Mouse (Mus musculus): ENCODE measurements around the gene Arl2bp. TPM values are rescaled to one million over a fixed set of nuclear protein-coding genes. Genes with fewer than 3 reads are reported as not detected.

Arl2bp gene
- polyA plus RNA-seq, 1 experiment from 2014 or later = 21.3 TPM

- H3K9me3 ChIP-seq (ENCODE audit: low read length) = no peaks in the 10 kb centered on the region
- no peak overlapping the region for H3K4me3 ChIP-seq (ENCODE audit: low read depth, low read length)
- WGBS (ENCODE audit: insufficient replicate concordance) = 32% methylated on average over 1 of the region's 1 CpGs
- H3K27me3 ChIP-seq (ENCODE audit: insufficient read depth, low read length) = no peaks in the 10 kb centered on the region
- no peaks in the 10 kb centered on the region for H3K4me1 ChIP-seq (ENCODE audit: insufficient read depth)
- no peak for TF ChIP-seq EP300 (IDR thresholded peaks at IDR 0.05; ENCODE audit: low read depth)
- TF ChIP-seq CTCF (IDR thresholded peaks at IDR 0.05; ENCODE audit: low read depth) = no peak
- no peak for ATAC-seq
- H3K9ac ChIP-seq (replicated peaks) = no peak overlapping the region
- peaks cover 43% of the 10 kb centered on the region for H3K36me3 ChIP-seq (replicated peaks; ENCODE audit: insufficient read depth, low read length)
- no peak for DNase-seq
- H3K27ac ChIP-seq (ENCODE audit: low read depth) = no peak overlapping the region
- H3K4me2 ChIP-seq (ENCODE audit: low read depth, low read length) = no peak overlapping the region
Measured at GRCm38 (mm10) chr8:94645202-94645601, 21.2 kb upstream of the Arl2bp start.

- Histone ChIP-seq H3K27me3 (ENCODE audit: insufficient read depth, low read length) (no peaks in the 10 kb centered on the region), H3K36me3 (replicated peaks; ENCODE audit: insufficient read depth, low read length) (peaks cover 39% of the 10 kb centered on the region), H3K9me3 (ENCODE audit: low read length) (no peaks in the 10 kb centered on the region), H3K27ac (ENCODE audit: low read depth) (no peak overlapping the region), H3K4me2 (ENCODE audit: low read depth, low read length) (no peak overlapping the region), H3K4me1 (ENCODE audit: insufficient read depth) (no peaks in the 10 kb centered on the region), H3K9ac (replicated peaks) (no peak overlapping the region), H3K4me3 (ENCODE audit: low read depth, low read length) (no peak overlapping the region)
- DNase-seq (no peak), ATAC-seq (no peak)
- 86% methylated on average over 3 of the region's 3 CpGs for WGBS (ENCODE audit: insufficient replicate concordance)
- no peak for TF ChIP-seq CTCF (IDR thresholded peaks at IDR 0.05; ENCODE audit: low read depth)
- TF ChIP-seq EP300 (IDR thresholded peaks at IDR 0.05; ENCODE audit: low read depth) = no peak
Measured at GRCm38 (mm10) chr8:94646165-94646564, 20.2 kb upstream of the Arl2bp start.

- Histone ChIP-seq H3K4me3 (ENCODE audit: low read depth, low read length) (no peak overlapping the region), H3K9me3 (ENCODE audit: low read length) (no peaks in the 10 kb centered on the region), H3K36me3 (replicated peaks; ENCODE audit: insufficient read depth, low read length) (peaks cover 52% of the 10 kb centered on the region), H3K27me3 (ENCODE audit: insufficient read depth, low read length) (no peaks in the 10 kb centered on the region), H3K9ac (replicated peaks) (no peak overlapping the region), H3K4me1 (ENCODE audit: insufficient read depth) (no peaks in the 10 kb centered on the region), H3K27ac (ENCODE audit: low read depth) (no peak overlapping the region), H3K4me2 (ENCODE audit: low read depth, low read length) (no peak overlapping the region)
- TF ChIP-seq CTCF (IDR thresholded peaks at IDR 0.05; ENCODE audit: low read depth) (no peak), EP300 (IDR thresholded peaks at IDR 0.05; ENCODE audit: low read depth) (no peak)
- ATAC-seq (no peak), DNase-seq (no peak)
- WGBS (ENCODE audit: insufficient replicate concordance) = 58% methylated on average over 3 of the region's 3 CpGs
Measured at GRCm38 (mm10) chr8:94649496-94649895, 16.9 kb upstream of the Arl2bp start.

- DNase-seq = no peak
- Histone ChIP-seq H3K27me3 (ENCODE audit: insufficient read depth, low read length) (no peaks in the 10 kb centered on the region), H3K27ac (ENCODE audit: low read depth) (no peak overlapping the region), H3K4me2 (ENCODE audit: low read depth, low read length) (no peak overlapping the region), H3K4me3 (ENCODE audit: low read depth, low read length) (no peak overlapping the region), H3K9ac (replicated peaks) (no peak overlapping the region), H3K36me3 (replicated peaks; ENCODE audit: insufficient read depth, low read length) (peaks cover 54% of the 10 kb centered on the region), H3K4me1 (ENCODE audit: insufficient read depth) (no peaks in the 10 kb centered on the region), H3K9me3 (ENCODE audit: low read length) (no peaks in the 10 kb centered on the region)
- ATAC-seq = no peak
- WGBS (ENCODE audit: insufficient replicate concordance) = 88% methylated on average over 3 of the region's 3 CpGs
- TF ChIP-seq CTCF (IDR thresholded peaks at IDR 0.05; ENCODE audit: low read depth) (no peak), EP300 (IDR thresholded peaks at IDR 0.05; ENCODE audit: low read depth) (no peak)
Measured at GRCm38 (mm10) chr8:94652951-94653350, 13.4 kb upstream of the Arl2bp start.

GRCm38 (mm10) chr8:94654994-94655393, 11.4 kb upstream of the Arl2bp start:
- DNase-seq (no peak), ATAC-seq (no peak)
- TF ChIP-seq CTCF (IDR thresholded peaks at IDR 0.05; ENCODE audit: low read depth) (no peak), EP300 (IDR thresholded peaks at IDR 0.05; ENCODE audit: low read depth) (peak; percentile 49; the same call in 1 of the 2 replicates)
- peaks cover 51% of the 10 kb centered on the region for H3K36me3 ChIP-seq (replicated peaks; ENCODE audit: insufficient read depth, low read length)
- no peak overlapping the region for H3K4me2 ChIP-seq (ENCODE audit: low read depth, low read length)
- no peak overlapping the region for H3K4me3 ChIP-seq (ENCODE audit: low read depth, low read length)
- H3K9ac ChIP-seq (replicated peaks) = no peak overlapping the region
- no peaks in the 10 kb centered on the region for H3K9me3 ChIP-seq (ENCODE audit: low read length)
- no peak overlapping the region for H3K27ac ChIP-seq (ENCODE audit: low read depth)
- no peaks in the 10 kb centered on the region for H3K27me3 ChIP-seq (ENCODE audit: insufficient read depth, low read length)
- no peaks in the 10 kb centered on the region for H3K4me1 ChIP-seq (ENCODE audit: insufficient read depth)

- Histone ChIP-seq H3K27me3 (ENCODE audit: insufficient read depth, low read length) (no peaks in the 10 kb centered on the region), H3K9me3 (ENCODE audit: low read length) (no peaks in the 10 kb centered on the region), H3K4me3 (ENCODE audit: low read depth, low read length) (no peak overlapping the region), H3K4me1 (ENCODE audit: insufficient read depth) (no peaks in the 10 kb centered on the region), H3K27ac (ENCODE audit: low read depth) (no peak overlapping the region), H3K4me2 (ENCODE audit: low read depth, low read length) (no peak overlapping the region), H3K36me3 (replicated peaks; ENCODE audit: insufficient read depth, low read length) (peaks cover 36% of the 10 kb centered on the region), H3K9ac (replicated peaks) (no peak overlapping the region)
- ATAC-seq (no peak), DNase-seq (no peak)
- TF ChIP-seq EP300 (IDR thresholded peaks at IDR 0.05; ENCODE audit: low read depth) (no peak), CTCF (IDR thresholded peaks at IDR 0.05; ENCODE audit: low read depth) (peak; percentile 41)
- WGBS (ENCODE audit: insufficient replicate concordance) = 80% methylated on average over 2 of the region's 2 CpGs
Measured at GRCm38 (mm10) chr8:94658031-94658430, 8.4 kb upstream of the Arl2bp start.

- H3K4me2 ChIP-seq (ENCODE audit: low read depth, low read length) = no peak overlapping the region
- no peak for TF ChIP-seq EP300 (IDR thresholded peaks at IDR 0.05; ENCODE audit: low read depth)
- TF ChIP-seq CTCF (IDR thresholded peaks at IDR 0.05; ENCODE audit: low read depth) = no peak
- ATAC-seq = no peak
Measured at GRCm38 (mm10) chr8:94660418-94660817, 6.0 kb upstream of the Arl2bp start.

More at GRCm38 (mm10) chr8:94660418-94660817, 6.0 kb upstream of the Arl2bp start:
- no peak overlapping the region for H3K4me3 ChIP-seq (ENCODE audit: low read depth, low read length)
- DNase-seq = no peak
- no peaks in the 10 kb centered on the region for H3K27me3 ChIP-seq (ENCODE audit: insufficient read depth, low read length)
- peaks cover 16% of the 10 kb centered on the region for H3K36me3 ChIP-seq (replicated peaks; ENCODE audit: insufficient read depth, low read length)
- H3K9me3 ChIP-seq (ENCODE audit: low read length) = no peaks in the 10 kb centered on the region
- WGBS (ENCODE audit: insufficient replicate concordance) = 68% methylated on average over 4 of the region's 4 CpGs
- no peaks in the 10 kb centered on the region for H3K4me1 ChIP-seq (ENCODE audit: insufficient read depth)
- no peak overlapping the region for H3K27ac ChIP-seq (ENCODE audit: low read depth)
- no peak overlapping the region for H3K9ac ChIP-seq (replicated peaks)
